Mouse (Mus musculus) neutrophil, adult 5-6 weeks (primary cell): Measurements from ENCODE around the gene Zfp60. TPM values are rescaled to one million over a fixed set of nuclear protein-coding genes. Genes with fewer than 3 reads are reported as not detected.
"Not testable (repeated sequence)": the region's sequence is repeated elsewhere in the genome, so short reads cannot be mapped to it uniquely, and the experiment has no call there.

Experiments
- ATAC-seq: fragments of 151-379, 151-347 bp; 2 replicates; pipeline ENCODE4 v1.8.0; 2017; ENCODE audit warnings: mild to moderate bottlenecking, moderate TSS enrichment; ENCODE audit not compliant: insufficient number of reproducible peaks, poor library complexity, low FRiP score, severe bottlenecking; ENCODE audit errors: extremely low read depth
- total RNA-seq: library from RNA; stranded (forward); fragments of 200-1000 nt; gene quantifications from 2 replicates; pipeline ENCODE4 v1.2.3, GENCODE M21; 2017

The Zfp60 gene
- total RNA-seq, 1 experiment from 2014 or later: 13.0 TPM

DNA sequence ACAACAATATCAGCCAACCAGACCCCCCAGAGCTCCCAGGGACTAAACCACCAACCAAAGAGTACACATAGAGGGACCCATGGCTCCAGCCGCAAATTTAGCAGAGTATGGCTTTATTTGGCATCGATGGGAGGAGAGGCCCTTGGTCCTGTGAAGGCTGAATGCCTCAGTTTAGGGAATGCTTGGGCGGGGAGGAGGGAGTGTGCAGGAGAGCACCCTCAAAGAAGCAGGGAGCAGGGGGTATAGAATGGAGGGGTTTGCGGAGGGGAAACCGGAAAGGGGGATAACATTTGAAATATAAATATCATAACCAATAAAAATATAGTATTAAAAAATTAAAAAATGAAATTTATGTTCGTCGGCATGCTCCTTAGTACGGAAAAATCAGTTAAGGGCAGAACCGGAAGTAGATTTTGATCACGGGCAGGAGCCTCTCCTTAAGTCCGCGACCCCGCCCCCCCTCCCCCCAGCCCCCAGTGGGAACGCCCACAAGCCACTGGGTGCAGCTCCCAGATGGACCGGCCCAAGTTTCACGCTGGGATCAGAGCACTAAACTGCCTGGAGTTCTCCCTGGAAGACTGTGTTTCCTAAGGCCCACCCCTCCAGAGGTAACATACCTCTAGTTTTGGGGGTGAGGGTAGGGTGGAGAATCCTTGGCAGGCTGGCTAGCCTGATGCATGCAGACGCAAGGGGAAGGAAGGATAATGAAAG, 34.1 kb downstream of the Zfp60 start:
- no peak for ATAC-seq

- no peak for ATAC-seq
Measured at GRCm38 (mm10) chr7:27789306-27789705, 58.1 kb downstream of the Zfp60 start.

GRCm38 (mm10) chr7:27793865-27794264, 62.7 kb downstream of the Zfp60 start:
- ATAC-seq: not testable (repeated sequence)

DNA sequence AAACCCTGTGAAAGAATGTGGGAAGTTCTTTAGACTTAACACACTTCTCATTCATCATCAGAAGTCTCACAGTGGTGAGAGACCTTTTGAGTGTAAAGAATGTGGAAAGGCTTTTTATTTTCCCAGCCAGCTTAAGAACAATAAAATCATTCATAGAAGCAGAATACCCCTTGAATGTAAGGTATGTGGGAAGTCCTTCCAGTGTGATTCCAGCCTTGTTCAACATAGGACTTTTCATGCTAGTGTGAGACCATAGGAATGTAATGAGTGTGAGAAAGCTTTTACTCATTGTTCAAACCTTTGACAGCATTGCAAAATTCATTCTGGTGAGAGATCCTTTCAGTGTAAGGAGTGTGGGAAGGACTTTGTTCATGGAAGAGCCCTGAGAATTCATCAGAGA, 63.4 kb downstream of the Zfp60 start:
- no peak for ATAC-seq

- no peak for ATAC-seq
Measured at GRCm38 (mm10) chr7:27797906-27798811, 67.0 kb downstream of the Zfp60 start.

- no peak for ATAC-seq
Measured at GRCm38 (mm10) chr7:27801137-27801536, 69.9 kb downstream of the Zfp60 start.

GRCm38 (mm10) chr7:27802986-27803385, 71.8 kb downstream of the Zfp60 start:
- no peak for ATAC-seq

Other genes starting within 250 kb of the Zfp60 start
- 32.6 and 38.4 TPM in 2 replicates for gene Sertad1, start 244.5 kb upstream of the Zfp60 start, total RNA-seq
- 0.35 and 0.61 TPM in 2 replicates for gene Prx, start 232.1 kb upstream of the Zfp60 start, total RNA-seq
- gene Hipk4, start 208.1 kb upstream of the Zfp60 start, total RNA-seq: not detected in 2 replicates
- 20.7 and 24.3 TPM in 2 replicates for gene Pld3, start 178.2 kb upstream of the Zfp60 start, total RNA-seq
- gene 2310022A10Rik, start 178.2 kb upstream of the Zfp60 start, total RNA-seq: 7.0 and 8.7 TPM in 2 replicates
- 175 and 194 TPM in 2 replicates for gene Akt2, start 139.8 kb upstream of the Zfp60 start, total RNA-seq
- not detected in 2 replicates for gene Ttc9b, start 77.5 kb upstream of the Zfp60 start, total RNA-seq
- gene Map3k10, start 56.8 kb upstream of the Zfp60 start, total RNA-seq: 3.7 and 7.2 TPM in 2 replicates
- gene Zfp607b, start 42.0 kb upstream of the Zfp60 start, total RNA-seq: 1.7 and 6.6 TPM in 2 replicates
- gene Zfp626, start 75.8 kb downstream of the Zfp60 start, total RNA-seq: 7.5 and 9.8 TPM in 2 replicates
- gene Zfp59, start 107.2 kb downstream of the Zfp60 start, total RNA-seq: 6.9 and 7.9 TPM in 2 replicates
- gene Zfp607a, start 126.1 kb downstream of the Zfp60 start, total RNA-seq: 15.7 and 18.9 TPM in 2 replicates
- 12.8 and 13.5 TPM in 2 replicates for gene Zfp974, start 198.1 kb downstream of the Zfp60 start, total RNA-seq
- 23.8 and 25.6 TPM in 2 replicates for gene Zfp780b, start 247.8 kb downstream of the Zfp60 start, total RNA-seq